Comparison of ENCODE assay signal across 29 mouse cellular contexts in the genomic region with DNA sequence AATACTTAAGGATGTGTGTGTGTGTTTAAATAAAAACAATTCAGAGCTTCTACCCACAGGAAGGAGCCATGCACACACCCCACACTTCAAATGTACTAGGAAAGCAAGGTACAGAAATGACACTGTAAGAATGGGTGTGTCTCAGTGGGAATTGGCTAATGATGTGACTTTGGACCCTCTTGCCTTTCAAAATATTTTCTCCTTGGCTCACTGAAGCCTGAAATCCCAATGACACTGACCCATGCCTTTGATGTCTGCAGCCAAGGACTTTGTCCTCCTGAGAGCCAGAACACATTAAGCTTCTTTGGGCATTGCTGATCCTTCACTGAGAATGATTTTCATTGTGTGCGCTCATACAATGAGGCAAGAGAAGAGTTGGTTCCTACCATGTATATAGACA.
DNase-seq lines count a peak whose midpoint lies in the region; ATAC-seq lines count a peak whose summit lies in the region.
"Had no signal": no experiment of that assay in that cellular context is flagged by ENCODE, and none has a peak within 500 bp of the region (broad histone marks: within the 10 kb centered on the region; RNA-seq: fewer than 3 reads in every experiment).

No protein-coding gene starts in this region.

- no peak overlapping the region for H3K27ac ChIP-seq in kidney, embryonic 14.5 days (ENCODE audit: low read depth, low read length)
- H3K27ac ChIP-seq: embryonic facial prominence, embryonic 10.5 days; embryonic facial prominence, embryonic 15.5 days; forebrain, embryonic 13.5 days; hindbrain, embryonic 13.5 days; limb, embryonic 12.5 days; midbrain, embryonic 10.5 days; midbrain, embryonic 15.5 days; neural tube, embryonic 12.5 days; stomach, embryonic 15.5 days had no signal

- WGBS in kidney, embryonic 14.5 days = 91% methylated on average over 1 of the region's 1 CpGs

- H3K4me2 ChIP-seq in kidney, embryonic 14.5 days (replicated peaks; ENCODE audit: low read depth, low read length) = no peak overlapping the region
- H3K4me2 ChIP-seq: embryonic facial prominence, embryonic 15.5 days; forebrain, embryonic 13.5 days; heart, embryonic 12.5 days; hindbrain, embryonic 13.5 days; limb, embryonic 12.5 days; liver, embryonic 11.5 days; midbrain, embryonic 15.5 days; neural tube, embryonic 12.5 days; stomach, embryonic 15.5 days had no signal

- no peak overlapping the region for H3K9ac ChIP-seq in kidney, embryonic 14.5 days (ENCODE audit: low read depth, low read length)
- H3K9ac ChIP-seq: embryonic facial prominence, embryonic 15.5 days; forebrain, embryonic 13.5 days; heart, embryonic 12.5 days; hindbrain, embryonic 13.5 days; limb, embryonic 12.5 days; midbrain, embryonic 15.5 days; neural tube, embryonic 12.5 days; stomach, embryonic 15.5 days had no signal

- H3K4me3 ChIP-seq in kidney, embryonic 14.5 days (ENCODE audit: low read length) = no peak overlapping the region
- H3K4me3 ChIP-seq: embryonic facial prominence, embryonic 10.5 days; embryonic facial prominence, embryonic 15.5 days; forebrain, embryonic 13.5 days; heart, embryonic 12.5 days; hindbrain, embryonic 13.5 days; limb, embryonic 12.5 days; midbrain, embryonic 10.5 days; midbrain, embryonic 15.5 days; neural tube, embryonic 12.5 days; stomach, embryonic 15.5 days had no signal

- ATAC-seq in kidney, embryonic 14.5 days (ENCODE audit: low FRiP score, low TSS enrichment) = no peak
- ATAC-seq: forebrain, embryonic 13.5 days; intestine, embryonic 16.5 days; midbrain, embryonic 15.5 days had no signal

- H3K9me3 ChIP-seq in kidney, embryonic 14.5 days (ENCODE audit: control insufficient read depth, low read length) = no peaks in the 10 kb centered on the region
- H3K9me3 ChIP-seq: embryonic facial prominence, embryonic 10.5 days; embryonic facial prominence, embryonic 15.5 days; forebrain, embryonic 13.5 days; heart, embryonic 12.5 days; hindbrain, embryonic 13.5 days; limb, embryonic 12.5 days; midbrain, embryonic 10.5 days; midbrain, embryonic 15.5 days; neural tube, embryonic 12.5 days; stomach, embryonic 15.5 days had no signal

- peak; percentile 77 for DNase-seq in kidney, adult 11 months
- DNase-seq in kidney, adult 18-20 months = peak; percentile 47
- peak; percentile 92 for DNase-seq in kidney, adult 9 months
- peak; percentile 58 for DNase-seq in kidney, postnatal 14 days
- DNase-seq in left cerebral cortex, postnatal 4 days = no peak
- DNase-seq in neural tube, embryonic 10.5 days (ENCODE audit: extremely low spot score, low spot score) = no peak
- DNase-seq in spleen, adult 18-20 months = no peak
- DNase-seq: adrenal gland, postnatal 25 days; B cell, adult 2 months; cerebellum, adult 8-10 months; cerebellum, postnatal 25 days; gastrocnemius, postnatal 36 days; heart, adult 18-20 months; heart, postnatal 4 days; lung, postnatal 10 days; thymus, postnatal 14 days had no signal

- intact Hi-C loops in left cerebral cortex, postnatal 4 days (cut with DNase I) = no loop called here

- H3K4me1 ChIP-seq in kidney, embryonic 14.5 days (ENCODE audit: control insufficient read depth, insufficient read depth, low read length) = no peaks in the 10 kb centered on the region
- H3K4me1 ChIP-seq: embryonic facial prominence, embryonic 15.5 days; forebrain, embryonic 13.5 days; heart, embryonic 12.5 days; hindbrain, embryonic 13.5 days; midbrain, embryonic 10.5 days; midbrain, embryonic 15.5 days; neural tube, embryonic 12.5 days; stomach, embryonic 15.5 days had no signal

- no peaks in the 10 kb centered on the region for H3K27me3 ChIP-seq in kidney, embryonic 14.5 days (ENCODE audit: control insufficient read depth, insufficient read depth, low read length)
- H3K27me3 ChIP-seq: embryonic facial prominence, embryonic 15.5 days; forebrain, embryonic 13.5 days; heart, embryonic 12.5 days; hindbrain, embryonic 13.5 days; limb, embryonic 12.5 days; midbrain, embryonic 15.5 days; neural tube, embryonic 12.5 days; stomach, embryonic 15.5 days had no signal

- no peaks in the 10 kb centered on the region for H3K36me3 ChIP-seq in kidney, embryonic 14.5 days (ENCODE audit: control insufficient read depth, insufficient read depth, low read length)
- H3K36me3 ChIP-seq: embryonic facial prominence, embryonic 10.5 days; embryonic facial prominence, embryonic 15.5 days; heart, embryonic 12.5 days; hindbrain, embryonic 13.5 days; limb, embryonic 12.5 days; midbrain, embryonic 10.5 days; midbrain, embryonic 15.5 days; neural tube, embryonic 12.5 days; stomach, embryonic 15.5 days had no signal

Comparison
In these comparisons a context has a peak if more than half of its experiments do, and no peak if none do; other contexts are left out.
1. DNase-seq: peak in kidney, adult 11 months (single experiment), kidney, adult 18-20 months (single experiment), kidney, adult 9 months (single experiment) and kidney, postnatal 14 days (single experiment); none in left cerebral cortex, postnatal 4 days (single experiment), neural tube, embryonic 10.5 days (single experiment) and spleen, adult 18-20 months (0 of 2).